ENCODE assay signal across 13 mouse cellular contexts in the genomic region with DNA sequence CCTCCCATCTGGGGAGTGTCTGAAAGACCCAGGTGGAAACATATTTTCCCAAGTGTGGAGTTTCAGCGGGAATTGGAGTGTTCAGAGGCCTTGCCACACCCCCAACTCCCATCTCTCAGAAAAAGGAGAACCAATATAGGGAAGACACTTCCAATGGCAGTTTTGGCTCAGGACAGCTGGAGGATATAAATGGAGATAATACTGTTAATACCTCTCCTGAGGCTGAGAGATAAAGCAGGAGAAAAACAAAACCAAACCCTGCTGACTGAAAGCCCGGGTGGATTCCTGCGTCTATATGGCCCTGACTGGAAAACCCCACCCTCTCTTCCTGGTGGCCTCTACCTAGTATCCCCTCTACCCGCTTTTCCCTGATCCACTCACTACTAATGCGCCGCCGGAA. TPM values are rescaled to one million over a fixed set of nuclear protein-coding genes. Genes with fewer than 3 reads are reported as not detected.
"Had no signal": no experiment of that assay in that cellular context is flagged by ENCODE, and none has a peak within 500 bp of the region (broad histone marks: within the 10 kb centered on the region; RNA-seq: fewer than 3 reads in every experiment).

No protein-coding gene starts in this region.

- H3K9ac ChIP-seq: limb, embryonic 12.5 days; lung, embryonic 14.5 days; midbrain, embryonic 13.5 days had no signal

- DNase-seq: kidney, adult 8-10 months; kidney, postnatal 36 days; layer of hippocampus, adult 9-11 months; layer of hippocampus, postnatal 36 days; lung, embryonic 14.5 days; lung, postnatal 10 days; right cerebral cortex, adult 18-20 months; right cerebral cortex, postnatal 25 days; thymus, postnatal 36 days had no signal

- H3K4me2 ChIP-seq: limb, embryonic 12.5 days; lung, embryonic 14.5 days; midbrain, embryonic 13.5 days had no signal

- ATAC-seq: midbrain, embryonic 13.5 days had no signal

- H3K27me3 ChIP-seq: limb, embryonic 12.5 days; midbrain, embryonic 13.5 days had no signal

- H3K4me3 ChIP-seq: limb, embryonic 12.5 days; midbrain, embryonic 13.5 days had no signal

- H3K9me3 ChIP-seq: limb, embryonic 12.5 days; midbrain, embryonic 13.5 days had no signal

- H3K27ac ChIP-seq: kidney, postnatal 0 days; limb, embryonic 12.5 days; macrophage; midbrain, embryonic 13.5 days had no signal

RNA-seq across cellular contexts. Expression of gene Rasl10a, which starts 44.5 kb away (rescaled TPM):
- polyA plus RNA-seq: macrophage had no signal
